Mouse (Mus musculus) MEL-GATA-1-ER (cell line): ENCODE results near the gene Coro6.
A peak's percentile ranks its signal among the peaks of the same experiment; 100 is the strongest.

Experiments
- DNase-seq: peaks from one replicate; pipeline ENCODE4 v3.0.0-alpha.2; 2012; ENCODE audit warnings: low read depth; ENCODE audit errors: extremely low read depth

Gene Coro6

DNA sequence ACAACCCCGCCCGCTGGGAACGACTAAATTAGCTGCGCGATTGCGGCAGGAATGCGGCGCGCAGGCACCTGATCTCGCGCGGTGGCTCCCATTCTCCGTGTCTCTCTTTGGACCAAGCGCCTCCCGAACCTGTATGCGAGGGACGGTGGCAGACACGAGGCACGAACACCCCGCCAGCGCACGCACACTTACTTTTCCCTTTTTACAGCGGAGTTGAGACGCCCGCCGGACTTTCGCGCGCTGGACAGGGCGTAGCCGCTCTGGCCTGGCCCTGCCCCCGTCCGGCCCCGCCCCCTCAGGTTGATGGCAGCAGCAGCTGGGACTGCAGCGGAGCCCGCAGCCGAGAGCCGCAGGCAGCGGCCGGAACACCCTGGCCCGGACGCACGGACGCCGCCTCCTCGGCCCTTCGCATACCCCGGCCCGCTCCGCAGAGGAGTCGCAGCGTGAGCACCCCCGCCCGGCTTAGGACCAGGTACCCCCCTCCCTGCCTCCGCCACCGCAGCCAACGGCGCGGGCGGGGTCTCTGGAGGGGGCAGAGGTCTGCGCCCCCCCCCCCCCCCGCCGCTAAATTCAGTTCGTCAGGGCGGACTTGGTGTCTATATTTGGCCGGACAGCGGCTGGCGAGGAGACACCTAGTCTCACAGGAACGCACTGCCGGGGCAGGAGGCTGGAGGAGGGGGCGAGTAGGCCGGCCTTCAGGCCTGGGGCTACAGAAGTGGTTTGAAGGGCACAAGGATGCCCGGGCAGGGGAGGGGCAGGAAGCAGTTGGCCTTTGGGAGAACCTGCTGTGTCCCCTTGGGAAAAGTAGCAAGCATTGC is at the start of gene Coro6:
Coro6 (plus strand) TSS at position 129 of the 818 bp plus-strand sequence.
- DNase-seq, result no peak

DNA sequence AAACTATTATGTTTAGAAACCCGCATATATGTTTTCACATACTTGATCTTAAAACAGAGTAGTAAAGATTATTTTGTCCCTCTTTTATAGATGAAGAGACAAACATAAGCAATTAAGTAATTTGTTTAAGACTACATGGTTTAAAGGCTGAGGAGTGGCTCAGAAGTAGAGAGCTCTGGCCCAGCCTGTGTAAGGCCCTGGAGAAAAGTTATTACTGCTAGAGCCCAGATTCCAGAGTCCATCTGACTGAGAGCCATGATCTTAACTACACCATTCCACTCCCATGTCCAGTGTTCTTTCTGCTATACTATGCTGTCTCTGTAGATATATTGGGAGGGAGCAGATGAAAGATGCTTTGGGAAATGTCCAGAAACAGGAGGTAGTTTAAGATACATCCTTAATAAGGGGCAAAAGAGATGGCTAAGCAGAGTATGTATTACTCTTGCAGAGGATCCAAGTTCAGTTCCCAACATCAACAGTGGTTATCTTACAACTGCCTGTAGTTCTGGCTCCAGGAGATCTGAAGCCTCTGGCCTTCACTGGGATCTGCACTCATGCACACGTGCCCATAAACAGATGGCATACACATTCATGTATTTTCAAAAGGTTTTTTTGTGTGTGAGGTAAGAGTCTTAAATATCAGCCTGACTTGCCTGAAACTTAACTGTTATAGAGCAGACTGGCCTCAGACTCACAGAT is 47.9 kb upstream of the Coro6 start:
- DNase-seq, result no peak

DNA sequence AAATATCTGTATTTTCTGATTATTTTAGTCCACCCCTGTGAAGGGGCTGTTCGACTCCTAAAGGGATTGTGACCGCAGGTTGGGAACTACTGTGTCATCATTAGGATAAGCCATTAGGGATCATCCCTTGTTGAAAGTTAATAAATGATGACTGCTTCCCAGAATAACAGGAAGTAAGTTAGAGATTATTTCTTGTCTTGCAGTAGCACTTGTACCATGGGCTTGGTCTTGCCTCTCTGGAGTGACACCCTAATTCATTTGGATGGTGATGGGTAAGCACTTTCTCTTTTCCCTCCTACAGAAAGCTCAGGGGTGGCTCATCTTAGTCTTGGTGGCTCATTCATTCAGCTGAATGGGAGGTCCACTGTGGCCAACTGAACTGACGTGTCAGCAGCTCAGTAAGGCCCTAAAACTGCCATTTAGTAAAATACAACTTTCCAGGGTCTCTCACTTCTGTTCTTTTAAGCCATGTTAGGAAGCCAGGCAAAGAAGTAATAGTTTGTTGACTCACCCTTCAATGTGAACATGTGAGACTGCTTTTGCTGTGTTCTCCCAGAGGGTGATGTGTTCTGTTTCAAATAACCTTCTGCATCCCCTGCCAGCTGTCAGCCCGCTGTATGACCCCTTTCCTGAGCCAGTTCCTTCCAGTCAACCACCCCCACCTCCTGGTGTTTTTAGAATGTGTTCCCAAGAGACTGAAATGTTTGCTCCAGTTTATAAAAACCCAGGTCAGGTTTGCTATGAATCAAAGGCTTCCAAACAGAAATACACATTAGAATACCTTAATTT is 45.8 kb upstream of the Coro6 start:
- peak; percentile 26 for DNase-seq

DNA sequence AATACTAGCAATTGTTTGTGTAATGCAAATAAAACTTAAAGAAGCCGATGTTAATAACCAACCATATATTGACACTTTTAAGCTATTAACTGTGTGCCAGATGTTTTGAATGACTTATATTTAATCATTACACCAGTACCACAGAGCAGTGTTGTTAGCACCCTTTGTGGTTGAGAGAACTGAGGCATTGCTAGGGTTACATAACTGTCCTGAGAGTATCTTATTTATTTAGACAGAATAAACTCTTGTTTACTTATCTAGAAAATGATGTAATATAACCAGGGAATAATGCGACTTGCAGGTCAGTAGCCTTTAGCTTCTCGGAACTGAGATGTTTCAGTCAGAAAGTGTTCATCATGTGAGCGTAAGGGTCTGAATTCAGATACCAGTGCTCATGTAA is 44.2 kb upstream of the Coro6 start:
- DNase-seq, result no peak

DNA sequence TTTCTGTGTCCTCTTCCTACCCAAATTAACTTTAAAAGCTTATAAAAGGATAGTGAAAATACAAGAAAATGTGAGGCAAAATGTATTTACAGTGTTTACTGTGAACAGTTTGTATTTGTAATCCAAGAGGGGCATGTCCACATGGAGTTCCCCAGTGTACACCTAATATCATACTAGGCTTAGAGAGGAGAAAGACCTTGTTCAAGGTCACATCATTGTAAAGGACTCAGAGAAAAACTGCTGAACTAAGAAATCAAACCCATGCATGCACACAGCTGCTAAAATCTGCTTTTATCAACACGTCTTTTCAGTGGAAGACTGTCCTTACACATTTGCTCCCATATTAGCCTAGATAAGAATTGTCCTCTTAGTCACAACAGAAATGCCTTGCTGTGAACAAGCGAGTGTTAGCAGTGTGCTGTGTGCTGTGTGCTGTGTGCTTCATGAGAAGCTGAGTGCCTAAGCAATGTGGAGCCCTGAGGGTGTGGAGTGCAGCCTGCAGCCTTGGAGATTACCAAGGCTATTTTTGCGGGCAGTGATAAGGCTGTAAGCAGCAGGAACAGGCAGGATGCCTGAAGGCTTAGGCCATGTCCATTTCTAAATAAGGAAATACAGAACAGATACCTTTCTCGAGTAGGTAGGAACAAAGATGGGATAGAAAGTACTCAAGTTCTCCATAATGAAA is 38.9 kb upstream of the Coro6 start:
- peak; percentile 80 for DNase-seq

DNA sequence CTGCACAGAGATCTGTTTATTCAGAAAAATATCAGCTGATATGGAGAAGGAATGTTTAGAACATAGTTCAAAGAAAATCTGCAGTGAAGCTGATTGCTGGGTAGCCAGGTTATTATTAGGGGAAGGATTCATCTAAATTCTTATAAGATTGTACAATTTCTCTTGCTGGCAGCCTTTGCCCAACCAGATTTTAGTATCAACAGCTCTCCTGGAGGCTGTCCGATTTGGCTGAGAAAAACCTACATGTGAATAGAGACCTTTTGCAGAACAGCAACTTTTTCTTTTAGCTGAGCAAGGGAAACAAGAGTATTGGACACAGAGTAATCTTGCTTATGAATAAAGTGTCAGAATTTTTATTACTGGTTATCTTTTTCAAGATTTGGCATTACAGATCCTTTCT is 33.8 kb upstream of the Coro6 start:
- DNase-seq, result no peak

DNA sequence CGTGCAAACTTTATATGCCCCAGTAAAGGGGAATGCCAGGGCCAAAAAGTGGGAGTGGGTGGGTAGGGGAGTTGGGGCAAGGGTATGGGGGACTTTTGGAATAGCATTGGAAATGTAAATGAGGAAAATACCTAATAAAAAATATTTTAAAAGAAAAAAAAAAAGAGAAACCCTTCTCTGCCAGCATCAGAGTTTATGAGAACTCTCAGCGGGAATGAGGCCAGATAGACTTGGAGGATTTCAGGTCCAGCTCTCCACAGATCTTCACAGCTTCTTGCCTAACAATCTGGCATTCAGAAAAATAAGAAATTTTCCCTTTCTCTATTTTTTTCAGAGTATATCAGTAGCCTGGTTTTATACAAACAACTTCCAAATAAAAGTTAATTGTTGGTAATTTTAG is 25.2 kb upstream of the Coro6 start:
- DNase-seq, result no peak

DNA sequence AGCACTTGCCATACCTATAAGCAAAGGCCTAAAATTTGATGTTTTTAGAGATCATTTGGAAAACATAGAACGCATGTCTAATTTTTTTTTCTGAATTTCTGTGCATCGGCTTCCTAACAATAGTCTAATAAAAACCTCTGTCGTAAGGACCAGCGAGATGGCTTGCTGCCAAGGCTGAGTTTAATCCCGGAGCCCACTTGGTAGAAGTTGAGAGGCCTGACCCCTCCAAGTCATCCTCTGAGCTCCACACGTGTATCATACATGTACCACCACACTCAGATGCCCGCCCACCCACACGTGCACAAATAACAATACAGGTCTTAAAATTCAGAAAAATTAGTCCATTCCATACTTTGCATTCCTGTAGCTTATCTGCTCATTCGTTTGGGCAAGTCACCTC is 22.1 kb upstream of the Coro6 start:
- DNase-seq, result no peak

DNA sequence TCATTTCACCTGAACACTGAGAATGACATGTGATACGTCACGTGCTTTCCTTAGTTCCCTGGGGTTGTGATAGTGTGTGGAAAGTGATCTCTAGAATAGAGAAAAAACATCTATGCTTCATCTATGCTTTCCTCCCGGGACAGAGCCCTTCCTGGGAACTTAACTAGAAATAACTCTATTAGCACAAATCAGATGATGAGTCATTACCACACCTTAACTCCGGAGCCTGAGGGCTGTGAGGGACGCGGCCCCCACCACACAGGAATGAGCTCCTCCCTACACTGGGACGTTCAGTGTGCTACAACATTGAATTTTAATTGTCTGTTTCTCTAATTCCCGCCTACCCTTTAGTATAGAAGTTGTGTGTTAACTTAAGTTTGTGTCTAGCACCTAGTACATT is 21.2 kb upstream of the Coro6 start:
- DNase-seq, result no peak

DNA sequence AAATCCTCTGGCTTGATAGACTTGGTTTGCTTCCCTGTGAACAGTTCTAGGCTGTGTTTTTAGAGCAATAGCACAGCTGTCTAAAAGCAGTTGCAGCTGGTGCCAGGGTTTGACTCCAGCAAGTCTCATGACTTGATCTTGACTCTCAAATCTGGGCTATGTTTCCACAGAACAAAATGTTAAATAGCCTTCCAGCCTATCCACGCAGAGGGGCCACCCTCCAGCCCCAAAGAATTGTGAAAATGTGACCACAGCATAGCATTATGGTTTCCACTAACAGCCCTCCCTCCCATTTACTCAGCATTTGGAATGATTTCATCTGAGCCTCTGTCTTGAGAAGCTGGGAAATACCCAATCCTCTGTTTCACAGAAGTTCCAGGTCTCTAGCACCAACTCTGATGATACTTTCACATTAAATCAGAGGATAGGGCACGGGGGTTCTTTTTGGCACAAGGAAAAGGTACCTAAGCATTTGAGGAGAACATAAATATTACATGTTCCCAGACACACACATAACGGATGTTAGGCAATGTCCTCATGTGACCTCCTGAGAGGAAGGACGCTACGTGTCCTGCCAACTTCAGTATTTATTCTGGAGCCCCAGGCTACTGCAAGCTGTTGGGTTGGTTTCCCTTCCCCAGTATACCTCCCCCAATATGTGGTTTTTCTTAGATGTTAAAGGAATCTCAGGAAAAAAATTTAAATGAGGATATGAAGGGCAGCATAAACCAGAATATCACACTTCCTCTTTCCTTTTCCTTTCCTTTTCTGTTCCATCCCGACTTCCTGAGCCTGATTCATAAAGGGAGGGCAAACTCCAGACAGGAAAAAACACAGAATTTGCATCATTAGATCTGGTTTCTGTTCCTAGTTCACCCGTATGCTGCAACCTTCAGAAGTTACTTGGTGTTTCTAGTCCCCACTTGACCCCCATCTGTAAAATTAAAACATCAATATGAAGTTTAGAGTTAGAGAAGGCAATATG is 19.7 kb upstream of the Coro6 start:
- no peak for DNase-seq

DNA sequence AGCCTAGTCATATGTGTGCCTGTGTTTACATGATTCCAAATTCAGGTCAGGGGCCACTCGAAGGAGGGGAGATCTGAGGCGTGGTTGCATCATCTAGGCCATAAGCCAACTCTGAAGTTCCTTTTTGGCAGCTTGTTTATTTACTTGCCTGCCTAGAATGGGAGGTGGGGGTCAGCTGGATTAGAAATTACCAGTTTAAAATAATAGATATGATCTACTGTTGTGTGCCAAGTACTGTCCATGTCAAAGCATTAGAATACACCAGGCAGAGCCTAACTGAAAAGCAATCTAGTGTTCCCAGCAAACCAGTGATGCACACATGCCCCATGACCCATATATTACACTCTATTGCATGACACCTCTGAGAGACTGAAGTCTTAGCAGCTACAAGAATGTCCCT is 17.3 kb upstream of the Coro6 start:
- DNase-seq, result no peak

DNA sequence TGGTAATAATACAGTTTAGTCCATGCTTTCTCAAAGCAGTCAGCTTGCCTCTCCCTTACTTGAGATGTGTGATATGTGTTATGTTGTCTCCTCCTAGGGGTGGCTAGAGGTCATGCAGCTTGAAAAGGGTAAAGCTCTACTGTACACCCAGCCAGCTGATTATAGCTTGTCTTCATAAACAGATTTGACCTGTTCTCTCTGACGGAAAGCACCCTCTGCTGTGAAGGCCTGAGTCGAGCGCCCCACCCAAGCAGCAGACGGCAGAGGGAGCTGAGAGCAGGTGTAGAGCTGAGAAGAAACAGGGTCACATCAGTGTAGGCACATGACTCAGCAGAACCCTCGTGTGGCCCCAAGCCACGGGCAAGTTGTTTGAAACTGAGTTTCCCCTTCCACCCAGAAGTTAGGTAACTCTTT is 15.6 kb upstream of the Coro6 start:
- peak; percentile 60 for DNase-seq

DNA sequence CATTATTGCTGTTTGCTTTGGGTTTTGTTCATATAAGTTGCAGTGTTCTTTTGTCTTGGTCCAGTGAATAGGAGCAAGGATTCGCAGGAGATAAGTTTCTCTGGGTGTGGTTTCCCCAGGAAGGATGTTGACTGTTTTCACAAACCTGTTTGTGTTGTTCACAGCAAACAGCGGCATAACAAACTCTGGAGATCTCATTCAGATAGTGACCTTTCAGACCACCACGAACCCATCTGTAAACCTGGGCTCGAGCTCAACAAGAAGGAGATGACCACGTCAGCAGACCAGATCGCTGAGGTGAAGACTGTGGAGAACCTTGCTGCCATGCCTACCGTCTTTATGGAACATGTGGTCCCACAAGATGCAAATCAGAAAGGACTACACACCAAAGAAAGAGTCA is 13.0 kb upstream of the Coro6 start:
- no peak for DNase-seq

DNA sequence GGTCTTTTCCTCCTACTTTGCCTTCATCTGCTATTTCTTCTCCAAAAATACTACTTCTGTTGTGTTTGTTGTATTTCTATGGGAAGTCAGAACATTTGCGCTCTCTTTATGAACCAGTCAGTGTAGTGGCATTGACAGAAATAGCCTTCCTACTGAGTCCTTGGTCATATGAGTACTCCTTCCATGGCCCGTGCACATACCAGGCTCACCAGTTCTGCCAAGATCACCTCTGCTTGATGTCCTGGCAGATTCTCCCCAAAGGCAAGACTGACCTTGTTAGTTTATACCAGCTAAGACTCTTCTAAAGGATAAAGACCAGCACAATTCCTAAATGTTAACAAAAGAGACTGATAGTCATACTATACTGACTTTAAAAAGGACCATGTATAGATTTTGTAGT is 10.5 kb upstream of the Coro6 start:
- no peak for DNase-seq

DNA sequence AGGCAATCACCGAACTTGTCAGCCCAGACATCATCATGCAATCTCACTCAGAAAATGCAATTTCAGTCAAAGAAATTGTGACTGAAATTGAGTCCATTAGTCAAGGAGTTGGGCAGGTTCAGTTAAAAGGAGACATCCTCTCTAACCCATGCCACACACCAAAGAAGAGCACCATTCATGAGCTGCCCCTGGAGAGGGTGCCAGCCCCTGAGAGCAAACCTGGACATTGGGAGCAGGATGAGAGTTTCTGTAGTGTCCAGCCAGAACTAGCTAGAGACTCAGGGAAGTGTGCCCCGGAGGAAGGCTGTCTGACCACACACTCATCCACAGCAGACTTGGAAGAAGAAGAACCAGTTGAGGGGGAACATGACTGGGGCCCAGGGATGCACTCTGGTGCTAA is 8.8 kb upstream of the Coro6 start:
- DNase-seq, result no peak

DNA sequence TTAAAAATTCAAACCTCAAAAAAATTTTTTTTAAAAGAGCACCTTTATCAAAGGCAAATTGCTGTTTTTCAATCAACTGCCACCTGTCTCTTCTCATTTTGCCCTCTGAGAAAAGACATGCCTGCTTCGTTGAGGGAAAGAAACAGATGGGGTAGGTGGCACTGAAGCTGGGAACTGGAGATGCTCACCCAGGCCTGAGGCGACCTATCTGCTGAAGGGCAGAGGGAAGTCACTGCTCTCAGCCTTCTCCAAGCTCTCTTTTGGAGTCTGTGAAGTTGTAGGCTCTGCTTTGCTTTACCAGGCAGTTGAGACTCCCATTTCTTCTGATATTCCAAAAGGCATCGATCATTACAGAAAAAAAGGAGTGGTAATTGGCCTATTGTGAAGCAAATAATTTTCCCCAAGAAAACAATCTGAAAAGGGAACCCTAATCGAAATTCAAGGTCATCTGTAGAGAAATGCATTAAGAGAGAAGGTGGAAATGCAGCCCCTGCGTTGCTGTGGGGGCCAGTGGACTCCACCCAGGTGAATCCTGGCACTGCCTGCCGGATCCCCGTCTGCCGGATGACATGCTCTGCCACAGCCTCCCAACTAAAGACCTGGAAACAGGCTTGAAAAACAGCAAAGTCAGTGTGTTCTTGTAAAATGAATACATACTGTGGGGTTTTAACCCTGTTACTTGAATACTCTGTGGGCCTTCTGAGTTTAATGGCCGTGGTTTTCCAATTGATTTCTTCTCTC is 6.3 kb upstream of the Coro6 start:
- DNase-seq, result no peak

DNA sequence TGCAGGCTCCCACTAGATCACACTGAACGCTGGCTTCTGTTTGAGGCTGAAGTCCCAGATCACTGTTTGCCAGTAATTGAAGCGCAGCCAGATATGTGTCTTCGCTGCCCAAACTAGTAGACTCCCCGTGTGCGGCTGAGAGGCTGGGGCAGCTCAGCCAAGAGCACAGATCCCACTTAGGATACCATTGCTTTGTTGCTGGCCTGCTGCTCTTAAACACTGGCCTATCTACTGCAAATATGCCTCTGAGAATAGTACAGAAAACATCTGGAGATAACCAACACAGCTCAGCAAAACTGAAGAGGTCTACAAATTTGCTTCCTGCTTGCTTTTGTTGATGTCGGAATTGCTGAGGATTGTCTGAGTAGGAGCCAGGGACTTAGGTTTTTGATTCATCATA is 5.3 kb upstream of the Coro6 start:
- DNase-seq, result no peak

DNA sequence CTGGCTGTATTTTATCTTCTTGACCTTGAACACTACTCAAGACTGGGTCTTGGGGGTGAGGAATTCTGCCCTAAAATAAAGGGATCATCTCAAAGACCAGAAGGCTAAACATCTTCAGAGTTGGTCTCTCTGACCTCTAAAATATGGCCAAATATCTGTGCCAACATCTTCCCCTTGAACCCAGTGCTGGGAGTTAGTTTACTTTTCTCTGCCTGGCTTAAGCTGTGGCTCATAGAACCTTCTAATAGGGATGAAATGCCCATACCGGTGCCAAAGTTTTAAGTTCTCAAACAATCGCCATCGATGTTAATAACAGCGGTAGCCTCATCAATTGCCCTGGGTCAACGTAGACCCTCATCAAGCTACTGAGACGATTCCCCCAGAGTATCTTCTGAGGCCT is 355 bp upstream of the Coro6 start:
- no peak for DNase-seq

DNA sequence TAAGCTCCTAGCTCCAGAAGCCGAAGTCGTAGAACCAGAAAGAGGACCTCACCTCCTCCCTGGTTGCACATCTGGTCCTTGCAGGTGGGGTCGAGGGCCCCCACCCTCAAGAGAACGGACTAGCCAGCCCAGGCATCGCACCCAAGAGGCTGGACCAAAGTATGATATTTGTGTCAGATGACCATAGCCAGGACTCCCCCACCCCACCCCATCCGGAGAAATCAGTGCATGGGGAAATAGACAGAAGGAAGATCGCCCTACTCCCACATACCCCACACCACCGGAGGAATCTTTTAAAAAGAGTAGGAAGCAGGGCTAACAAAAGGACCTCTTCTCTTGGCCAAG is 862 bp downstream of the Coro6 start:
- no peak for DNase-seq

DNA sequence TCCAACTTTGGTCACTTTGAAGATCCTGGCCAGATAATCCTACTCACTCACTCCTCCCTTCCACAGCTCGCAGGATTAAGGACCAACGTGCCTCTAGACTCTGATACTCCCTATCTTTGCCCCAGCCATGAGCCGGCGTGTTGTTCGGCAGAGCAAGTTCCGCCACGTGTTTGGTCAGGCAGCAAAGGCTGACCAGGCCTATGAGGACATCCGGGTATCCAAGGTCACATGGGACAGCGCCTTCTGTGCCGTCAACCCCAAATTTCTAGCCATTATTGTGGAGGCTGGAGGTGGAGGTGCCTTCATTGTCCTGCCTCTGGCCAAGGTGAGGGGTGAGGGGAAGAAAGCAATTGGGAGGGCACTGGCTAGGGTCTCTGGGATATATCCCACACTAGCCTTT is 1.6 kb downstream of the Coro6 start:
- no peak for DNase-seq
